Mouse (Mus musculus): ENCODE data around the gene Col4a1. TPM values are rescaled to one million over a fixed set of nuclear protein-coding genes. Genes with fewer than 3 reads are reported as not detected.

Gene Col4a1
- polyA plus RNA-seq, 1 experiment from 2014 or later, result 123 TPM

GRCm38 (mm10) chr8:11283217-11283616, 29.4 kb downstream of the Col4a1 start:
- H3K9ac ChIP-seq (replicated peaks; ENCODE audit: low read length), result no peak overlapping the region
- no peaks in the 10 kb centered on the region for H3K27me3 ChIP-seq (ENCODE audit: control insufficient read depth, insufficient read depth, low read length)
- H3K27ac ChIP-seq (replicated peaks; ENCODE audit: low read depth, low read length), result no peak overlapping the region
- ATAC-seq (ENCODE audit: low FRiP score, low TSS enrichment) (no peak), DNase-seq (peak; percentile 35)
- peaks cover 3% of the 10 kb centered on the region; the same call in 1 of the 2 replicates for H3K4me1 ChIP-seq (ENCODE audit: control insufficient read depth, insufficient read depth, low read length)
- no peak overlapping the region for H3K4me2 ChIP-seq (ENCODE audit: low read length)
- no peaks in the 10 kb centered on the region for H3K9me3 ChIP-seq (ENCODE audit: control insufficient read depth, low read length)
- WGBS, result 38% methylated on average over 10 of the region's 10 CpGs
- H3K4me3 ChIP-seq (replicated peaks; ENCODE audit: low read depth, low read length), result no peak overlapping the region
- no peaks in the 10 kb centered on the region for H3K36me3 ChIP-seq (ENCODE audit: control insufficient read depth, insufficient read depth, low read length)

DNA sequence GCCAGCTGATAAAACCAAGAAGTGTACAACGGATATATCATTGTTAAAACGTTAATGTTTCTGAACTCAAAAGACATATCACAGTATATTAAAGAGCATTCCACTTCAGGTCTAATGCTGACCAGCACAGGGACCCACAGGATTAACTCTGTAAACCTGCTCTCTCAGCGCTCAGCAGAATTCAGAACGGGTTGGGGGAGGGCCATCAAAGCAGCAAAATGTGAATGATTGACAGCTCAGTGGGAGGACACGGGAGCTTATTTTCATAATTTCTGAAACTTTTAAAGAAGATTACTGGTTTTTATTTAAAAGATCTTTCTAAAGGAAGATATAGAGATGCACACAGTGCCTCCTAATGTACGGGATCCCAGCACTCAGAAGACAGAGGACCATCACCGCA, 29.9 kb downstream of the Col4a1 start:
- Histone ChIP-seq H3K4me2 (ENCODE audit: low read length) (no peak overlapping the region), H3K36me3 (ENCODE audit: control insufficient read depth, insufficient read depth, low read length) (no peaks in the 10 kb centered on the region), H3K4me1 (ENCODE audit: control insufficient read depth, insufficient read depth, low read length) (peaks cover 3% of the 10 kb centered on the region; the same call in 1 of the 2 replicates), H3K27ac (replicated peaks; ENCODE audit: low read depth, low read length) (no peak overlapping the region), H3K27me3 (ENCODE audit: control insufficient read depth, insufficient read depth, low read length) (no peaks in the 10 kb centered on the region), H3K4me3 (replicated peaks; ENCODE audit: low read depth, low read length) (no peak overlapping the region), H3K9me3 (ENCODE audit: control insufficient read depth, low read length) (no peaks in the 10 kb centered on the region), H3K9ac (replicated peaks; ENCODE audit: low read length) (no peak overlapping the region)
- no peak for ATAC-seq (ENCODE audit: low FRiP score, low TSS enrichment)
- WGBS, result 61% methylated on average over 7 of the region's 7 CpGs
- DNase-seq, result no peak

DNA sequence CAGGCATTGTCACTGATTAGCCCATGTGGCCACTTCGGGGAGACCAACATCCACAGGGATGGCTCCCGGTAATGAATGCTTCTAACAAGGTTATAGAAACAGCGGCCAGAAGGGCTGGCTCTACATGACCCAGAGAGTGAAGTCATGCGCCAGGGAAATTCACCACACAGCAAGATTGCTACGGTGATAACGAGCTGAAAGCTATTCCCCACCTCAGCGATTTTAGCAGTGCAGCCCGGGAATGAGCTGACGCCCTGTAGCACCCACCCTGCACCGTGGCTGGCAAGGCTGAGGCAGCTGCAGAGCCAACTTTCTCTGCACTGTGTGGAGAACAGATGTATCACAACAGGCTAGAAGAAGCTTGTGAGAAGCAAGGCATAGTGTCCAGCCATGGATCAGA, 30.5 kb downstream of the Col4a1 start:
- 78% methylated on average over 10 of the region's 10 CpGs for WGBS
- H3K4me2 ChIP-seq (ENCODE audit: low read length), result no peak overlapping the region
- no peak for DNase-seq
- H3K4me1 ChIP-seq (ENCODE audit: control insufficient read depth, insufficient read depth, low read length), result peaks cover 3% of the 10 kb centered on the region; the same call in 1 of the 2 replicates
- no peaks in the 10 kb centered on the region for H3K27me3 ChIP-seq (ENCODE audit: control insufficient read depth, insufficient read depth, low read length)
- no peaks in the 10 kb centered on the region for H3K36me3 ChIP-seq (ENCODE audit: control insufficient read depth, insufficient read depth, low read length)
- no peaks in the 10 kb centered on the region for H3K9me3 ChIP-seq (ENCODE audit: control insufficient read depth, low read length)
- no peak overlapping the region for H3K9ac ChIP-seq (replicated peaks; ENCODE audit: low read length)
- no peak overlapping the region for H3K27ac ChIP-seq (replicated peaks; ENCODE audit: low read depth, low read length)
- no peak for ATAC-seq (ENCODE audit: low FRiP score, low TSS enrichment)
- no peak overlapping the region for H3K4me3 ChIP-seq (replicated peaks; ENCODE audit: low read depth, low read length)

GRCm38 (mm10) chr8:11280721-11281268, 31.8 kb downstream of the Col4a1 start:
- 53% methylated on average over 10 of the region's 10 CpGs for WGBS
- DNase-seq (no peak), ATAC-seq (ENCODE audit: low FRiP score, low TSS enrichment) (no peak)
- Histone ChIP-seq H3K4me2 (ENCODE audit: low read length) (no peak overlapping the region), H3K9ac (replicated peaks; ENCODE audit: low read length) (no peak overlapping the region), H3K9me3 (ENCODE audit: control insufficient read depth, low read length) (no peaks in the 10 kb centered on the region), H3K4me1 (ENCODE audit: control insufficient read depth, insufficient read depth, low read length) (peaks cover 3% of the 10 kb centered on the region; the same call in 1 of the 2 replicates), H3K36me3 (ENCODE audit: control insufficient read depth, insufficient read depth, low read length) (no peaks in the 10 kb centered on the region), H3K27ac (replicated peaks; ENCODE audit: low read depth, low read length) (no peak overlapping the region), H3K27me3 (ENCODE audit: control insufficient read depth, insufficient read depth, low read length) (no peaks in the 10 kb centered on the region), H3K4me3 (replicated peaks; ENCODE audit: low read depth, low read length) (no peak overlapping the region)

DNA sequence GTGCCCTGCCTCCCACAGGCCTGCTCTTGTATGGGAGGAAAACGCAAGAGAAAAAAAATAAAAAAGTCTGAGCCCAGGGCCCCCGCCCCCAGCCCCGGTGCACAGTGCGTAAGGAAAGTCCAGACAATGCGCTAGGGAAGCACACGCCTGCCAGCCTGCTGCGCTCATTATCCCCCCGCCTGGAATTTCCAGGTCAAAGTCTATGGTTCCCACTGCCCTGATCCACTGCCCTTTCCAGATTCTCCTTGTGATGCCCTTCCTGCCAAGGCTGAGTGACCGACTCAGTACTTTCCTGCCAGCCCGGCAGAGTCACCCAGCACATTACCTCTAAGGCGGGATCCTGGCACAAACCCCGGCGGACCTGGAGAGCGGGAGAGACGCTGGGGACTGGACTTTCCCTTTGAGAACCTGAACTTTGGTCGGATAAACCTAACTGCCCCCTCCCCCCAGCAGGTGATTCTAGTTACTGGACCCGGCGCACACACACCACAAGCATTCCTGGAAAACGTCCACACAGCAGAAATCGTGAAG, 33.3 kb downstream of the Col4a1 start:
- no peak for ATAC-seq (ENCODE audit: low FRiP score, low TSS enrichment)
- no peak overlapping the region for H3K4me2 ChIP-seq (ENCODE audit: low read length)
- no peak overlapping the region for H3K4me3 ChIP-seq (replicated peaks; ENCODE audit: low read depth, low read length)
- 75% methylated on average over 20 of the region's 20 CpGs for WGBS
- no peak overlapping the region for H3K27ac ChIP-seq (replicated peaks; ENCODE audit: low read depth, low read length)
- DNase-seq, result no peak
- H3K27me3 ChIP-seq (ENCODE audit: control insufficient read depth, insufficient read depth, low read length), result no peaks in the 10 kb centered on the region
- H3K4me1 ChIP-seq (ENCODE audit: control insufficient read depth, insufficient read depth, low read length), result peaks cover 3% of the 10 kb centered on the region; the same call in 1 of the 2 replicates
- no peaks in the 10 kb centered on the region for H3K9me3 ChIP-seq (ENCODE audit: control insufficient read depth, low read length)
- H3K9ac ChIP-seq (replicated peaks; ENCODE audit: low read length), result no peak overlapping the region
- no peaks in the 10 kb centered on the region for H3K36me3 ChIP-seq (ENCODE audit: control insufficient read depth, insufficient read depth, low read length)

DNA sequence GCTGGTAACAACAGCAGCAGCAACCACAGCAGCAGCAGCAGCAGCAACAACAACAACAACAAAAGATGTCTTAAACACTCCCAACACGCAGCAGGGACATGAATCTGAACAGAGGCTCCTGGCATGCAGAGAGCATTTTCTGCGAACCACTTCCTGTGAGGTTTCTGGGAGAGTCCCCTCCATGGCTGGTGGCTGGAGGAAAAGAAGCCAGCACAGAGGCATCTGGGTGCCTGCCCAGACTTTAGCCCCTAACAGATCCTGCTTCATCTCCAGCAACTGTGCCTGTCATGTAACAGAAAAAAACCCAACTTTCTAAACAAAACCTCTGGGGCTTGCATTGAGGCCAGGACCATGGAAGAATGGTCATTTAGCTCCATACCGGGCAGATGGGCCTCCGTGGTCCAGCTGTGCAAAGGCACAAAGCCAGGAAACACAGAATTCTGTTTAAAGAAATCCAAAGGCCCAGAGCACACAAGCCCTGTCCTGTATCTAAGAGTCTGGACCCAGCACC, 34.5 kb downstream of the Col4a1 start:
- Histone ChIP-seq H3K27ac (replicated peaks; ENCODE audit: low read depth, low read length) (no peak overlapping the region), H3K4me2 (ENCODE audit: low read length) (no peak overlapping the region), H3K9ac (replicated peaks; ENCODE audit: low read length) (no peak overlapping the region), H3K9me3 (ENCODE audit: control insufficient read depth, low read length) (no peaks in the 10 kb centered on the region), H3K4me1 (ENCODE audit: control insufficient read depth, insufficient read depth, low read length) (peaks cover 1% of the 10 kb centered on the region; the same call in 1 of the 2 replicates), H3K4me3 (replicated peaks; ENCODE audit: low read depth, low read length) (no peak overlapping the region), H3K27me3 (ENCODE audit: control insufficient read depth, insufficient read depth, low read length) (no peaks in the 10 kb centered on the region), H3K36me3 (ENCODE audit: control insufficient read depth, insufficient read depth, low read length) (no peaks in the 10 kb centered on the region)
- WGBS, result 71% methylated on average over 4 of the region's 4 CpGs
- DNase-seq, result no peak
- no peak for ATAC-seq (ENCODE audit: low FRiP score, low TSS enrichment)

DNA sequence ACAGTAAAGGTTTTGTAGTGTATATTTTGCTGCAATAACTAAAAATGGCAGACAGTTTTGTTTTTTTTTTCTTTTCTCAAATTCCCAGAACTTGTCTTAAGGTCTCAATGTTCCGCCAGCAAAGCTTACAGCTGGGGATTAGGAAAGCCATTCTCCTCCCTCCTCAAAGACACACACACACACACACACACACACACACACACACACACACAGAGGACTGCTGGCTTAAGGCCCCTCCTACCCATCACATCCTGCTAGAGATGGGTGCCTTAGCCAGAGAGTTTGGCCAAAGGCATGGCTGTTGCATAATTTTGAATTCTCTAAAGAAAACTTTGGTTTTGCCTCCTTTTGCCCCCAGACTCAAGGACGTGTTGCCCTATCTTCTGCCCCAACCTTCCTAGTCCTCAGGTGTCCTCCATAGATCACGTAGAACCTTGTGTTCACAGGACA, 35.0 kb downstream of the Col4a1 start:
- H3K27ac ChIP-seq (replicated peaks; ENCODE audit: low read depth, low read length), result no peak overlapping the region
- H3K36me3 ChIP-seq (ENCODE audit: control insufficient read depth, insufficient read depth, low read length), result no peaks in the 10 kb centered on the region
- 64% methylated on average over 3 of the region's 3 CpGs for WGBS
- H3K4me3 ChIP-seq (replicated peaks; ENCODE audit: low read depth, low read length), result no peak overlapping the region
- no peak overlapping the region for H3K4me2 ChIP-seq (ENCODE audit: low read length)
- no peaks in the 10 kb centered on the region for H3K9me3 ChIP-seq (ENCODE audit: control insufficient read depth, low read length)
- H3K4me1 ChIP-seq (ENCODE audit: control insufficient read depth, insufficient read depth, low read length), result no peaks in the 10 kb centered on the region
- ATAC-seq (ENCODE audit: low FRiP score, low TSS enrichment) (no peak), DNase-seq (no peak)
- H3K27me3 ChIP-seq (ENCODE audit: control insufficient read depth, insufficient read depth, low read length), result no peaks in the 10 kb centered on the region
- H3K9ac ChIP-seq (replicated peaks; ENCODE audit: low read length), result no peak overlapping the region

- Histone ChIP-seq H3K4me3 (replicated peaks; ENCODE audit: low read depth, low read length) (no peak overlapping the region), H3K36me3 (ENCODE audit: control insufficient read depth, insufficient read depth, low read length) (no peaks in the 10 kb centered on the region), H3K9ac (replicated peaks; ENCODE audit: low read length) (no peak overlapping the region), H3K4me1 (ENCODE audit: control insufficient read depth, insufficient read depth, low read length) (no peaks in the 10 kb centered on the region), H3K9me3 (ENCODE audit: control insufficient read depth, low read length) (no peaks in the 10 kb centered on the region), H3K27ac (replicated peaks; ENCODE audit: low read depth, low read length) (no peak overlapping the region), H3K27me3 (ENCODE audit: control insufficient read depth, insufficient read depth, low read length) (no peaks in the 10 kb centered on the region), H3K4me2 (ENCODE audit: low read length) (no peak overlapping the region)
- WGBS, result 90% methylated on average over 6 of the region's 6 CpGs
- no peak for ATAC-seq (ENCODE audit: low FRiP score, low TSS enrichment)
- DNase-seq, result no peak
These were observed 36.3 kb downstream of the Col4a1 start for GRCm38 (mm10) chr8:11276286-11276685.

GRCm38 (mm10) chr8:11274415-11274814, 38.2 kb downstream of the Col4a1 start:
- Histone ChIP-seq H3K36me3 (ENCODE audit: control insufficient read depth, insufficient read depth, low read length) (no peaks in the 10 kb centered on the region), H3K27me3 (ENCODE audit: control insufficient read depth, insufficient read depth, low read length) (no peaks in the 10 kb centered on the region), H3K4me3 (replicated peaks; ENCODE audit: low read depth, low read length) (no peak overlapping the region), H3K9ac (replicated peaks; ENCODE audit: low read length) (no peak overlapping the region), H3K4me1 (ENCODE audit: control insufficient read depth, insufficient read depth, low read length) (no peaks in the 10 kb centered on the region), H3K27ac (replicated peaks; ENCODE audit: low read depth, low read length) (no peak overlapping the region), H3K9me3 (ENCODE audit: control insufficient read depth, low read length) (no peaks in the 10 kb centered on the region), H3K4me2 (ENCODE audit: low read length) (no peak overlapping the region)
- WGBS, result 83% methylated on average over 7 of the region's 7 CpGs
- DNase-seq, result no peak
- no peak for ATAC-seq (ENCODE audit: low FRiP score, low TSS enrichment)
